Mouse (Mus musculus) testis, adult 2 months (tissue): ENCODE results near the gene Rpia.

Source experiments
- CTCF ChIP-seq: fragments of 200-500 bp; IDR thresholded peaks from 2 replicates; pipeline ENCODE4 v1.5.1; 2012; ENCODE audit warnings: low read depth, mild to moderate bottlenecking, inconsistent platforms, low read length, moderate library complexity; ENCODE audit not compliant: control insufficient read depth, insufficient read depth, insufficient replicate concordance
- POLR2A ChIP-seq: fragments of 200-500 bp; IDR thresholded peaks from 2 replicates; pipeline ENCODE4 v1.6.1; 2012; ENCODE audit warnings: low read depth, mild to moderate bottlenecking, inconsistent platforms, low read length, moderate library complexity; ENCODE audit not compliant: control insufficient read depth

- TF ChIP-seq POLR2A (no peak), CTCF (peak; percentile 83; the same call in 1 of the 2 replicates)
These were observed 19.8 kb upstream of the Rpia start for GRCm38 (mm10) chr6:70811557-70812525.
